Mouse (Mus musculus) adipose tissue, adult 10 weeks (tissue): ENCODE data around the gene Araf. TPM values are rescaled to one million over a fixed set of nuclear protein-coding genes. Genes with fewer than 3 reads are reported as not detected.

Source experiments
- polyA plus RNA-seq: library from polyadenylated mRNA; stranded (reverse); fragments of 350-450 nt; fragmentation: Illumina TruSeq; extraction: RNeasy Lipid Tissue Mini Kit (QIAGEN cat#74804); gene quantifications from one replicate; pipeline ENCODE4 v1.2.3, GENCODE M21; 2014; ENCODE audit warnings: low read depth, low replicate concordance

The Araf gene
- polyA plus RNA-seq, result 192 TPM

DNA sequence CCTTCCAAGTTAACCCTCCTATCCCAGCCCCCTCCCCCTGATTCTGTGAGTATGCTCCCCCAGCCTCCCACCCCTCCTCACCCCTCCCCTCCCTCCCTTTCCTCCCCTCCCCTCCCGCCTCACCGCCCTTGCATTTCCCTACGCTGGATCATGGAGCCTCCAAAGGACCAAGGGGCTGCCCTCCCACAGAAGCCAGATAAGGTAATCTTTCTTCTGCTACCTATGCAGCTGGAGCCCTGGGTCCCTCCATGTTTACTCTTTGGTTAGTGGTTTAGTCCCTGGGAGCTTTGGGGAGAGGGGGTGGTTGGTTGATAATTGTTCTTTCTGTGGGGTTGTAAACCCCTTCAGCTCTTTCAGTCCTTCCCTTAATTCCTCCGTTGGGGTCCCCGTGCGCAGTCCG is at the start of gene Araf:
TSS of gene Araf (plus strand) at position 134 of the 400 bp plus-strand sequence.

DNA sequence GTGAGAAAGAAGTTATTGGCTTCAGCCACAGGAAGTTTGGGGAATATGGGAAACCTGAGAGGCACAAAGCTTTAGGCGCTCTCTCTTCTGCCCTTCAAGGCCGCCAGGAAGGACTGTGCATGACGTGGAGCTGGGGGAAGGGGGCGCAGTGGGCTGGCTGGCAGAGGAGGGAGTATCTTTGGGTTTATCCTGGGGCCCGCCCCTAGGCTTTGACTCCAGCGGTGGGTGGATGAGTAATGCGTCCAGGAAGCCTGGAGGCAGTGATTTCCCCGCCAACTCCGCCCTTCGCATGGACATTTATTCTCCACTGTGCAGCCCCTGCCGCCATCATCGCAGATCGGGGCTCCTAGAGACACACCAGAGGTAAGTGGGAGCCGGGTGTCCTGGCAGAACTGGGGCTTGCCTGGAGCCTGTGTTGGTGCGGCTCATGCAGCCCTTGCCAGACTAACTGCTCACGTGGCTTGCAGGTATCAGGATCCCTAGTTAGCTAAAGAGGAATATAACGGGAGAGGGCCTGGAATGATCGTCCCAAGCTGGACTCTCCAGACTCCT is 72.4 kb downstream of the Araf start, which contains the start of gene Timp1:
TSS of gene Timp1 (plus strand) at position 205 of the 552 bp plus-strand sequence.

Other genes starting within 250 kb of the Araf start
- gene Rgn, start 248.0 kb upstream of the Araf start, polyA plus RNA-seq, result 19.5 TPM
- 47.7 TPM for gene Rbm10, start 180.3 kb upstream of the Araf start, polyA plus RNA-seq
- gene Ndufb11, start 180.2 kb upstream of the Araf start, polyA plus RNA-seq, result 247 TPM
- 164 TPM for gene Uba1, start 139.5 kb upstream of the Araf start, polyA plus RNA-seq
- 119 TPM for gene Cdk16, start 109.9 kb upstream of the Araf start, polyA plus RNA-seq
- 19.6 TPM for gene Usp11, start 93.9 kb upstream of the Araf start, polyA plus RNA-seq
- 12.7 TPM for gene Timp1, start 72.4 kb downstream of the Araf start, polyA plus RNA-seq
- gene Syn1, start 123.2 kb downstream of the Araf start, polyA plus RNA-seq, result 0.29 TPM
- 36.4 TPM for gene Cfp, start 133.7 kb downstream of the Araf start, polyA plus RNA-seq
- 11.7 TPM for gene Elk1, start 152.8 kb downstream of the Araf start, polyA plus RNA-seq
- gene Uxt, start 164.2 kb downstream of the Araf start, polyA plus RNA-seq, result 45.8 TPM